Mouse (Mus musculus): ENCODE measurements around the gene Abcc1.

Gene Abcc1

DNA sequence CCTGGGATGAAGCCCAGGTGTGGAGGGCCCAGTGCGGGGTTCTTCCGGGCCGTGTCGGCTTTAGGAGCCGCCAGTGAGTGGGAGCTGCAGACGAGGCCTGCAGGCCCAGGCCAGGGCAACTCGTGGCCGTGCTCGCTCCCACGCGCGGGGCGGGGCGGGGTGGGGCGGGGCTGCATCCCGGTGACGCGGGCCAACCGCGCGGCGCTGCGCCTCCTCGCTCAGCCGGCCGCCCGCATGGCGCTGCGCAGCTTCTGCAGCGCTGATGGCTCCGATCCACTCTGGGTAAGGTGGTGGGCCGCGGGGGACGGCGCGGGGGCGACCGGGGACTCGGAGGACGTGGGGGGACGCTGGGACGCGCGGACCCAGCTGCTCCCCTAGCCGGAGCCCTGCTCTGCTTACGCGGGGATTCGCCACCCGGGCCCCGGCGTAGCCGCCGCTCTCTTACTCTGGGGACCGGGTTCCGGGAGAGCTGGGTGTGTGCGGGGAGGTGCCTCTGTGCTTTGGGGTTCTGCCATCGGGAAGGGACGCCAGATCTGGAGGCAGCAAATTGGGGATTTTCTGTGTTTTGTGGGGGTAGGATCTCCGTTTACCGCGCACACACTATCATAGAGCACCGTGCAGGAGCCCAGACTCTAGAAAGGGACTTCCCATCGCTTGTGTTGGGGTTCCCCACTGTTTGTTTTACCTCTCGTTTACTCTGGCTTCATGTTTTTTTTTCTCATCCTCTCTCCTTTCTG, at the start of gene Abcc1:
TSS of gene Abcc1 (plus strand) at position 197 of the 737 bp plus-strand sequence.
- peak; percentile 43 for DNase-seq (ENCODE audit: low read depth, low spot score)

- DNase-seq (ENCODE audit: low read depth, low spot score), result no peak
Observed at GRCm38 (mm10) chr16:14312914-14313313, 48.4 kb upstream of the Abcc1 start.

- peak; percentile 93 for DNase-seq (ENCODE audit: low read depth, low spot score)
Observed at GRCm38 (mm10) chr16:14316884-14317876, 44.2 kb upstream of the Abcc1 start, which contains the start of gene Fopnl. TSS of gene Fopnl (minus strand) at chr16:14317405.

DNA sequence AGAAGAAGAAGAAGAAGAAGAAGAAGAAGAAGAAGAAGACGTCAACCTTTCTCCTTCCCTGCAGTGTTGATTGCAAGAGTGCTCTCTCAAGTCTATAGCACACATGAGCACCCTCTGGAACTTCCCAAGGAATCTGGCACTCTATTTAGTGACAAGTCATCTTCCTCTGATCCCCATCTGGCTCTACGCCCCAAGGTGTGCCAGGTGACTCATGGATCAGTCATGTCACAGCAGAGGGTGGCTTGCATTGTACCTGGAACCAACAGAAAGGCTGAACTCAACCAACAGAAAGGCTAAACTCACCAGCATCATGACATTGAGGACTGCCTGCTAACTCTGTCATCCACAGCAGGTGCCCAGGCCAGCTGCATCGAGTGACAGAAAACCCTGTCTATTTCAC, 41.7 kb upstream of the Abcc1 start:
- DNase-seq (ENCODE audit: low read depth, low spot score), result no peak

DNA sequence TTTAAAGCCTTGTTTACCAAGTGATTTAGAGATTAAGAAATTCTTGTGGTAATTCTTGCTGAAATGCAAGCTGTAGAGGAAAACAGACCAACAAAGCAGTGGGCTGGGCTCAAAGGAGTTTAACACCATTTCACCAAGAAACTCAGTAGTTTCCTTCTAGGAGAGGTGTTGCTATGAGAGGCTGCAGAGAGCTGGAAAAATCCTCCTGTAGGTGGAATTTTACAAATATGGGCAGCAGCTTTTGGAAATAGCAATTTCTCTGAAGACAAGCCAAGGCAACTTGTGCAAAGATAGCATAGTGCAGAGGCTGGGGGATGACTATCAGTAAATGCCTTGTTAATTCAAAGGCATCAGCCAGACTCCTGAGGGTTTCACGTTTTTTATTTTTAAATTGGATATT, 40.9 kb upstream of the Abcc1 start:
- DNase-seq (ENCODE audit: low read depth, low spot score), result no peak

DNA sequence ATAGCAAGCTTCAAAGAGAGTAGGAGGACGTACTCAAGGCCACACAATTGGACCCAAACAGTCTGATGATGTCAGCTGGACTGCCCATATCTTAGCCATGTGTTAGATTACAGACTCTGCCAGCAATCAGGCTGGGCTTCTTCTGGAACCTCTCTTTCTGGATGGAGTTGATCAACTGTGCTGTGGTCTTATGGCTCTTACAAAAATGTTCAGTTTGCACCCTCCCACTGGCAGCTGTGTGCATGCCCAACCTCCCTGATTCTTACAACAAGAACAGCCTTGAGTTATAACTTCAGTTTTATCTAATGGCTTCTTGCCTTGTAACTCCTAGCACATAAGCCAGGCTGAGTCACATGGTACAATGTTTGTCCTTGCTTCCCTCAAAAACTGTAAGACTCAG, 33.2 kb upstream of the Abcc1 start:
- DNase-seq (ENCODE audit: low read depth, low spot score), result no peak

DNA sequence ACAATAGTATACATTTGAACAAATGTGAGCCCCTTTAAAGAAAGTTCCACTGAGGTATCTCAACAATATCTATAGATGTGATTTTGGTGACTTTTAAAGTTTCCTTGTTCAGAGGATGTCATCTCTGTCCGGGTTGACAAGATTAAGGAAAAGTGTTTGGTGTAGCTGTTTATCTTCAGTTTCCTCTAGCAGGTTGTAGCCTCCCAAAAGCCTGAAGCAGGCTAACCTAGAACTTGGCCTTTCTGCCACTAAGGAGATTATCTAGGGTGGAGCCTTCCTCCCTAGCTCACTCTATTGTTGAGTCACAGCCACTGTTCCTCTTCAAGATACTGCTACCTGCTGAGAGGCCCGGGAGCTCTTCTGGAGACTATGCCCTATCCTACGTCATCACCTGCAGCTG, 16.4 kb upstream of the Abcc1 start:
- no peak for DNase-seq (ENCODE audit: low read depth, low spot score)

DNA sequence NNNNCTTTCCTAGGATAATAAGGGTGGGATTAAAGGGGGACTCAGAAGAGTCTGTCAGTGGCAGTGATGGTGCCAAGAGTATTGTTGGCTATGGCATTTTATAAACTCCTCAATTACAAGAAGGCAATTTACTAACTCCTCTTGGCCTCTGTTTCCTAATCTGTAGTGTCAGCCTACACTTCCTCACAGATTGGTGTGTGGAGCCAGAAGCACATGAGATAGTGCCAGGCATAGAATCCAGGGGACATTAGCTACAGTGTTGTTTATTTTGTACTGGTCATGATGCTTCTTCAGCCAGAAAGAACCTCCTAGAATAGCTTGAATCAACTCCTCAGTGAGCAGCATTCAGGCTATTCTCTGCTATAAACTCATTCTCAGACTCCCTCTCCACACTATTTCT, 9.8 kb upstream of the Abcc1 start:
- no peak for DNase-seq (ENCODE audit: low read depth, low spot score)

GRCm38 (mm10) chr16:14352234-14352633, 9.1 kb upstream of the Abcc1 start:
- no peak for DNase-seq (ENCODE audit: low read depth, low spot score)

DNA sequence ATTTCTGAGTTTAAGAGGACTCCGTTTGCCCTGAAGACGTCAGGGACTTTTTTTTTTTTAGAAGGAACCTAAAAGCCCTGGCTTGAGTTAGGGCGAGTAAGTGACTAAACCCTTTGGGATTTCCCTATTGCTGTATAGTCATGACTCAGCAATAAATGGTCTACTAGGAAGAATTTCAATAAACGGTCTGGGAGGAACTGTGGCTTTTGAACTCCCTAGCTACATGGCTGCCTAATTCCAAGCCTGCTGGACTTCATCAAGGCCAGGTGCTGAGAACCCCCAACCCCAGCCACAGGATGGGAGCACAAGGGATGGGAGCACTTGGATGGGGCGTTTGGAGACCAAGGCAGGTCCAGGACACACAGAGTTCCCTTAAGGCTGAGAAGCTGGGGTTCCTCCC, 8.7 kb upstream of the Abcc1 start:
- no peak for DNase-seq (ENCODE audit: low read depth, low spot score)

DNA sequence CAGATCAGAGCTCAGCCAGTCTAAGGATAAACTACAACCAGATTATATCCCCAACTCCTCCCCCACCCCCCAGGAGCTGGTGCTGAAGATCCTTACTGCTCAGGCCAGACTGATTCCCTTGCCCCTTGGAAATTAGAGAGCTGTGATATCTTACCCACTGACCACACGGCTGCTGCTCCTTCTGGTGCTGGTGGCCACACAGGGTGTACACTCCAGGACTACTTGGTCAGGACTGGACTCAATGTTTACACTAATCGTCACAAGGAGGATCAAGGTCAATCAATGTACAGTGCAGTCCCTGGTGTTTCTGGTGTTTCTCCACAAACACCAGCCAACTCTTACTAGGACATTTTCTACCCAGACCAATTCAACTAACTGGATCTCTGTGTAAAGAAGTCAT, 3.5 kb upstream of the Abcc1 start:
- DNase-seq (ENCODE audit: low read depth, low spot score), result no peak

- no peak for DNase-seq (ENCODE audit: low read depth, low spot score)
Observed at GRCm38 (mm10) chr16:14358531-14358930, 2.8 kb upstream of the Abcc1 start.

DNA sequence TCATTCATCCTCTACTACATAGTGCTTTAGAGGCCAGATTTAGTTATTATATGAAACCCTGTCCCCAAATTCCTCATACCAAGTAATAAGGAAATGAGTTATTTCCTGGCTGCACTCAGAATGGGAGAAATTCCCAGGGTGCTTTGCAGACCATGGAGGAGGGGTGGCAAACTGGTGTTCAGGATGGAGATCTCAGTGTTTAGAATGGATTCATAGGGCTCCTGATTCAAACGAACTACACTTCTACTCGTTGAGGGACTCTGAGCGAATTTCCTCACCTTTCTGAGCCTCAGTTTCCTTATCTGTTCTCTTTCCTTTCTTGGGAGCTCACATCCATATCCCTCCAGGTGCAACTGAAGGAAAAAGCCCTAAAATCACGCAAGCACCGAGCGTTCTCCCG, 427 bp upstream of the Abcc1 start:
- peak; percentile 14 for DNase-seq (ENCODE audit: low read depth, low spot score)

DNA sequence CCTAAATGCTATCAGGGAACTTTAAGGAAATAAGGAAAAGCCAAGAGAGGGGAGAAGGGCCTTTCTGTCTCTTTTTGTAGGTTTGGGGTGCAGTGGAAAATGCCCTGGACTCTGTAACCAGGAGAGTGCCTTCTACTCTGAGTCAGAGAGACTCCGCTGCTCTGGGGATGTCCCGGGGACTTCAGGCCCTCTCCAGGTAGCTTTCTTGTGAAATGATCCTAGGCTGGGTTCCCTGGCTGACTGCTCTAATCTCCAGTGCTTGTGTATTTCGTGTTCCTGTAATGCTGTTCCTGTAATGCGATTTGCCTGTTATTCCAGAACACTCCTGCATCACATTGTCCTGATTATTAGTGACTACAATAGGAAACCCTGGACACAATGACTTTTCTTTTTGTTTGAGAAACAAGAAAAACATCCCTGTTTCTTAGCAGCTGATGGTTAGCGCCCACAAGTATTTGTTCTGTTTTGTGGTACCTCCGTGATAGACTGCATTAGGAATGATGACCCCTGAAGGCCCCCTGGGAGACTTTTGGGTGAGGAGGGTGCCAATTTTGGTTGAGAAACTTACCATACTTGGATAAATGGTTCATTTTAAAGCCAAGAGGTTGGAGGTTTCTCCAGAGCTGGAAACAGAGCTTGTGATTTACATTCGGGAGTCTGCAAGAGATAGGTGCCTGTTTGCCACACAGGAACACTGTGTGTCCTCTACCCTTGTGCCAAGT, 902 bp downstream of the Abcc1 start:
- no peak for DNase-seq (ENCODE audit: low read depth, low spot score)

DNA sequence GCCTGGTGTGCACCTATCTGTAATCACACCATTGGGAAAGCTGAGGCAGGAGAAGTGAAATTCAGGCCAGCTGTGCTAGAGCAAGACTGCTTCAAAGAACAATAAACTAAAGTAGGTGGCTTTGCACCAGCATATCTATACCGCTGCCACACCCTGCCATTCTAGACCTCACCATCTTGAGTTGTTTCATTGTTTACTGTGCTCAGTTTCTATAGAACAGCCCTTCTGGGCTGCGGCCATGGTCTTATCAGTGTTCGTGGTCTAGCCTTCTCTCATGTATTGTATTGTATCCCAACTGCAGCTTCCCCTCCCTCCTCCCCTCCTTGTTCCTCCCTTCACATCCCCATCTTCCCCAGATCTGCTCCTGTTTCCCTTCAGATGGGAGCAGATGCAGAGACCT, 2.1 kb downstream of the Abcc1 start:
- DNase-seq (ENCODE audit: low read depth, low spot score), result no peak

DNA sequence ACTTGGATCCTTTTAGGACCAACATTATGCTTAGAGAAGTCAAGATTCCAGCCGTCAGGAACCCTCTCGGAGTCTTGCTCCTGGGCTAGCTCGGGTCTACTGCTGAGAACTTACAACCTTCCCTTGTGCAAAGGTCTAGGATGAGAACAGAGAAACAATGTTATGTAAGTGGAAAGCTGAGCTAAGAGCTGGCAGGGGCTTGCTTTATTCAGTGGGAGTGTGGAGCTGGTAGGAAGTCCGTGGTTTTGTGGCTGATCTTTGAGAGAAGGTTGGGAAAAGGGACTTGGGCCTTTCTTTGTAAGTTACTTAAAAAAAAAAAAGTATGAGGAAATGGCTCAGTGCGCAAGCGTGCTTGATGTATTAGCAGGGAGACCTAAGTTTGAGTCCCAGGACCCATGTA, 2.7 kb downstream of the Abcc1 start:
- no peak for DNase-seq (ENCODE audit: low read depth, low spot score)

- DNase-seq (ENCODE audit: low read depth, low spot score), result no peak
Observed at GRCm38 (mm10) chr16:14365457-14365856, 4.1 kb downstream of the Abcc1 start.

GRCm38 (mm10) chr16:14366017-14366416, 4.7 kb downstream of the Abcc1 start:
- no peak for DNase-seq (ENCODE audit: low read depth, low spot score)

DNA sequence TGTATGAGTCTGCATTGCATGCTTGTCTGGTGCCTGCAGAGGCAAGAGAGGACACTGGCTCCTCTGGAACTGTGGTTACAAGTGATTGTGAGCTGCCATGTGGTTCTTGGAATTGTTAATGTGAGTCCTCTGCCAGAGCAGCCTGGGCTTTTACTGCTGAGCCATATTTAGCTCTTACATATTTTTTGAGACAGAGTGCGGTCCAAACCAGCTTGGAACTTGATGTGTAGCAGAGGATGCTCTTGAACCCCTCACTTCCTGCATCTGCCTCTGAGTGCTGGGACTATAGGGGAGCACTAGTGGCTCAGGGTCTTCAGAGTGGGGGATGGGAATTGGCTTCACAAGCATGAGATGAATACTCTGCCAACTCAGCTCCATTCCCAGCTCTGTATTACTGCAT, 10.0 kb downstream of the Abcc1 start:
- DNase-seq (ENCODE audit: low read depth, low spot score), result peak; percentile 32

- no peak for DNase-seq (ENCODE audit: low read depth, low spot score)
Observed at GRCm38 (mm10) chr16:14372382-14372781, 11.0 kb downstream of the Abcc1 start.

DNA sequence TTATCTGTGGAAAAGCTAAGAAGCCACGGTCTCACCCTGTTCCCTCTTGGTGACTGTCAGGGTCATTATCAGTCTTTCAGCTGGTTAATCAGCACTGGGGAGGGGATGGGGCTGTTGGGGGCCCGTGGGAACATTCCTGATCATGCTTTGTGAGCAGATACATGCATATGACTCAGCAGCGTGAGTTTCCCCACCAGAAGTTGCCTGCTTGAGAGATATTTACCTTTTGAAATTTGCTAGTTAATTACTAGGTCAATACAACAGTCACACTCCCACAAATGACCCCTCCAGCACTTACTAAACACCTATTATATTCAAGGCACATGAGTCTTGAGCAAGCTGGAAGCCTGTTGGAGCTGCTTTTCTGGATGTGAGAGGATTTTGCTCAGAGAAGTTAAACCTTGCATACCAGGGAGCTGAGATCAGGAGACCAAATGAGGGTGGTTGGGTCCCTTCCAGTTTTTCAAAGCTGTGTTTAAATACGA, 11.5 kb downstream of the Abcc1 start:
- no peak for DNase-seq (ENCODE audit: low read depth, low spot score)

DNA sequence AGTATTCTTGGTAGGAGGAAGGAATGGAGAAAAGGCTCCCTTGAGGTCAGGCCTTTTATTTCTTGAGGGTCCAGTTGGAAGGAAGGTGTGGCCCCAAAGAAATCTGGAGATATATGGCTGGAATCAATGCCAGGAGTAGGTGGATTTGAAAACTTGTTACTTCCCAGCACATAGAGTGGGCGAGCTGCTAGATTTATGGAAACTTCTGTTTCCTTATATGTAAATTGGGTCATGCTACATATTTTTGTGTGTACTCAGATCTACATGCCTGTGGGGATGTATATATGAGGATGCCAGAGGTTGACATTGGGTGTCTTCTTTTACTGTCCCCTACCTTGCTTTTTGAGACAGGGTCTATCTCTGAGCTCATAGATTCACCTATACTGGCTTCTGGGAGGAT, 14.6 kb downstream of the Abcc1 start:
- DNase-seq (ENCODE audit: low read depth, low spot score), result no peak
